Mouse (Mus musculus) forebrain, embryonic 10.5 days (tissue): ENCODE measurements around the gene Nmt2. TPM values are rescaled to one million over a fixed set of nuclear protein-coding genes. Genes with fewer than 3 reads are reported as not detected.

Source experiments
- DNase-seq: peaks from one replicate; pipeline ENCODE4 v3.0.0-alpha.2; 2017; ENCODE audit warnings: low spot score; ENCODE audit errors: extremely low spot score
- H3K27ac ChIP-seq: fragments of 300-500 bp; sonication (generic); 2 replicates; pipeline ENCODE4 v1.5.1; 2016; ENCODE audit warnings: mild to moderate bottlenecking
- H3K27me3 ChIP-seq: fragments of 300-500 bp; sonication (generic); 2 replicates; pipeline ENCODE4 v1.6.1; 2016; ENCODE audit warnings: mild to moderate bottlenecking; ENCODE audit not compliant: poor library complexity, severe bottlenecking
- H3K36me3 ChIP-seq: fragments of 300-500 bp; sonication (generic); replicated peaks from 2 replicates; pipeline ENCODE4 v1.6.1; 2016; ENCODE audit warnings: mild to moderate bottlenecking, moderate library complexity
- H3K4me1 ChIP-seq: fragments of 300-500 bp; sonication (generic); 2 replicates; pipeline ENCODE4 v1.6.1; 2016
- H3K4me3 ChIP-seq: fragments of 300-500 bp; sonication (generic); 2 replicates; pipeline ENCODE4 v1.5.1; 2016; ENCODE audit warnings: mild to moderate bottlenecking, moderate library complexity
- H3K9me3 ChIP-seq: fragments of 300-500 bp; sonication (generic); 2 replicates; pipeline ENCODE4 v1.6.1; 2016; ENCODE audit warnings: mild to moderate bottlenecking, moderate library complexity
- WGBS: fragments of 180-500 bp; shearing (Covaris S2); methylation state at CpG from one replicate; pipeline ENCODE4 v1.1.7; 2016; 5-methylcytosine and 5-hydroxymethylcytosine counted together
- polyA plus RNA-seq: library from polyadenylated mRNA; unstranded; fragments of >200 nt; fragmentation: Nextera tagmentation; extraction: Ambion mirVana; gene quantifications from 2 replicates; pipeline ENCODE4 v1.2.1, GENCODE M21; 2016

The Nmt2 gene
- 63.6 and 64.1 TPM in 2 replicates for polyA plus RNA-seq

GRCm38 (mm10) chr2:3283602-3284472 is at the start of gene Nmt2:
TSS of gene Nmt2 (plus strand) at chr2:3284212.
- Histone ChIP-seq H3K4me3 (peak within 1 kb of the TSS; percentile 83), H3K27ac (peak within 1 kb of the TSS; percentile 91), H3K27me3 (no peaks in the 10 kb centered on the region), H3K9me3 (no peaks in the 10 kb centered on the region), H3K4me1 (peaks cover 26% of the 10 kb centered on the region), H3K36me3 (no peaks in the 10 kb centered on the region)
- DNase-seq, result peak; percentile 100
- WGBS, result under 1% methylated on average over 87 of the region's 88 CpGs

DNA sequence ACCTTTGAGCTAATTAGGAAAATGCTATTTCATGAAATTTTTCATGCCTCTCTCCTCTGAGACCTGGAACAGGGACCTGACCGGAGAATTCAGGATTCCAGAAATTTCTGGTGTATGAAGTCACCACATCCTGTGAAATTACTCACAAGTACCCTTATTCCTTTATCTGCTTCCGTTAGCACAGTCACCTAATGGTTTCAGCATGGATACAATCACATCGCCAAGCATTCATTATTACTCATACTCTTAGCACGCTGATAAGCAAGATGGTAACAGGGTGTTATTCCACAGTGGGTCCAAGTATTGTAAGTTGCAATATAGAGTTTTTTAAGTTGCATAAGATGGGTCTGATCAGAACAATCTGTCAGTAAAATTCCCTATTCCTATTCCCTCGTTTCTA is 44.8 kb upstream of the Nmt2 start:
- no peak for DNase-seq
- Histone ChIP-seq H3K27me3 (no peaks in the 10 kb centered on the region), H3K36me3 (no peaks in the 10 kb centered on the region), H3K4me3 (no peak overlapping the region), H3K9me3 (no peaks in the 10 kb centered on the region), H3K27ac (no peak overlapping the region), H3K4me1 (no peaks in the 10 kb centered on the region)
- 82% methylated on average over 5 of the region's 5 CpGs for WGBS

DNA sequence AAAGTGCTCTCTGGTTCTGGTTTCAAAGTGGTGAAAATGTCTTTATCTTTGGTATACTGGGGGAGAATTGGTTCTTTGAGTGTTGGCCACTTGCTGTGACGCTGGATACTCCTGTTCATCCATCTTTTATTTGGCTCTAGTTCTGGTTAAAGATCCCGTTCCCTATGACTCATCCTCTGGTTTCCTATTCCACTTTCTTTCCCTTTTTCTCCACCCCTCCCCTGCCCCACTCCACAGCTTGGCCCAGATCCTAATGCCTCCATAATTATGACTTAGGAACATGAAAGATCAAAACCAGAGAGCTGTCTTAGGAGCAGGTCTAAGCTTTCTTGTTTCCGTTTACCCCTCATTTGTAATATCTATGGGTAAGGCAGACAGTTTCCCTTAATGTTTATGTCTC is 39.8 kb upstream of the Nmt2 start:
- H3K4me3 ChIP-seq, result no peak overlapping the region
- 87% methylated on average over 3 of the region's 3 CpGs for WGBS
- no peaks in the 10 kb centered on the region for H3K4me1 ChIP-seq
- DNase-seq, result no peak
- no peak overlapping the region for H3K27ac ChIP-seq
- H3K9me3 ChIP-seq, result no peaks in the 10 kb centered on the region
- no peaks in the 10 kb centered on the region for H3K36me3 ChIP-seq
- no peaks in the 10 kb centered on the region for H3K27me3 ChIP-seq

- DNase-seq, result no peak
- 82% methylated on average over 2 of the region's 2 CpGs for WGBS
- Histone ChIP-seq H3K4me3 (no peak overlapping the region), H3K36me3 (no peaks in the 10 kb centered on the region), H3K27me3 (no peaks in the 10 kb centered on the region), H3K27ac (no peak overlapping the region), H3K9me3 (no peaks in the 10 kb centered on the region), H3K4me1 (no peaks in the 10 kb centered on the region)
Observed at GRCm38 (mm10) chr2:3251309-3251708, 32.7 kb upstream of the Nmt2 start.

DNA sequence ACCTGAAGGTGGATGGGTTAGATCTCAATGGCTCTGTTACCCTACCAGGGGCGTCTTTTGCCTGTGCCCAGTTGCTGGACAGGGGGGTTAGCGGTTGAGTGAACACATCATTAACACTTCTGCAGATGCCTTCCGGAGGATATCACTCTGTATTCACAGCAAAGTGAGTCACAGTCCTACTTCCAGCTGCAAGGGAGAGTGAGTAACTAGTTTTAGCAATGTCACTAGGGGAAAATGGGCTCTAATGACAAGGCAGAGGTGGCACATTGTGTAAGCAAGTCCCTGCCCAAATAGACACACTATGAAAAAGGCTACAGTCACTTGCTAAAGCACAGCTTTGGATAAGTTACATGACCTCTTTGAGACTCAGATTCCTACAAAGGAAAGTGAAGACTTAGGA is 17.5 kb upstream of the Nmt2 start:
- Histone ChIP-seq H3K4me1 (no peaks in the 10 kb centered on the region), H3K27ac (no peak overlapping the region), H3K36me3 (no peaks in the 10 kb centered on the region), H3K9me3 (0 out of 2 replicates have a peak, but pooled peaks cover 3% of the 10 kb centered on the region), H3K4me3 (no peak overlapping the region), H3K27me3 (no peaks in the 10 kb centered on the region)
- no peak for DNase-seq
- WGBS, result 83% methylated on average over 3 of the region's 3 CpGs

DNA sequence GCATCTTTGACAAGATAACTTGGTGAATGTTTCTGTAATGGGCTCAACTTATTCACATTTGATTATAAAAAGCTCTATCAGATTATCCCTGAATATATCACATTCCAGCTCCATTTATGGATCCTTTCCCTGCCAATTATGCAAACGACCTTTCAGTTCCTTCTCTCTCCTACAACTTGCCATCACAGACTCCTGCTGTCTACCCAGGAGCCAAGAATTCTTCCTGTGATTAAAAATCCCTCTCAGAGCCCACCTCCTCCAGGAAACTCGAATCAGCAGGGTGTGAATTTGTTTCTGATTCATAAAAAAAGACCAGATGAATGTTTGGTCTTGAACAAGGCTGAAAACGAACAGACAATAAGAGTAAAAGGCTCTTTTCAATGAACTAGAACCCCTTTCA is 16.1 kb upstream of the Nmt2 start:
- H3K9me3 ChIP-seq, result 0 out of 2 replicates have a peak, but pooled peaks cover 3% of the 10 kb centered on the region
- DNase-seq, result no peak
- no peak overlapping the region for H3K27ac ChIP-seq
- no peak overlapping the region for H3K4me3 ChIP-seq
- H3K36me3 ChIP-seq, result no peaks in the 10 kb centered on the region
- 43% methylated on average over 3 of the region's 3 CpGs for WGBS
- H3K27me3 ChIP-seq, result no peaks in the 10 kb centered on the region
- H3K4me1 ChIP-seq, result no peaks in the 10 kb centered on the region

DNA sequence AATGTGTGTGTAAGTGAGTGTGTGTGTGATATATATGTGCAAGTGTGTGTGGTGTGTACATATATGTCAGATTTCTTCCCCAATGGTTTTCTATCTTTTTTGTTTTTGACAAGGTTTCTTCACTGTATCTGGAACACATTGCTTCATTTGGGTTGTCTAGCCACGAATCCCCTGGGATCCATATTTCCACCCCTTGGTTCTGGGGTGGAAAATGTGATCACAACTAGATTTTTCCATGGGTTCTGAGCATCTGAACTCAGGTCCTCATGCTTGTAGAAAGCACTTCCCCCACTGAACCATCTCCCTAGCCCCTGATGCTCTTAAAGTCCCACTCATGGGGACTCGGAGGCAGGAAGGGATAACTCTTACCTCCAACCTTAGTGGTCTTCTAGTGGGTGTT is 10.7 kb upstream of the Nmt2 start:
- no peak overlapping the region for H3K4me3 ChIP-seq
- H3K27ac ChIP-seq, result no peak overlapping the region
- H3K9me3 ChIP-seq, result no peaks in the 10 kb centered on the region
- H3K4me1 ChIP-seq, result no peaks in the 10 kb centered on the region
- no peaks in the 10 kb centered on the region for H3K36me3 ChIP-seq
- 87% methylated on average over 2 of the region's 2 CpGs for WGBS
- DNase-seq, result no peak
- H3K27me3 ChIP-seq, result no peaks in the 10 kb centered on the region

DNA sequence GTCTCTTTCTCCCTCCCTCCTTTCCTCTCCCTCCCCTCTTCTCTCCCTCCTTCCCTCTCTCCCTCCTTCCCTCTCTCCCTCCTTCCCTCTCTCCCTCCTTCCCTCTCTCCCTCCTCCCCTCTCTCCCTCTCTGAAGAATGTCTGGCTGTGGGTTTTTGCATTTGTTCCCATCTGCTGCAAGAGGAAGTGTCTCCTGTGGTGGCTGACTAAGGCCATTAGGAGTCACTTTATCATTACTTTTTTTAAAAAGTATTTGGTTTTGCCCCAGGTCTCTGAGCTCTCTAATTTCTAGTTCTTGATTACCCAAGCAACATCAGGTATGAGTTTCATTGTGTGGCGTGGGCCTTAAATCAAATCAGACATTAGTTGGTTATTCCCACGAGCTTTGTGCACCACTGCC is 7.9 kb upstream of the Nmt2 start:
- Histone ChIP-seq H3K36me3 (no peaks in the 10 kb centered on the region), H3K4me3 (no peak overlapping the region), H3K27ac (no peak overlapping the region), H3K9me3 (no peaks in the 10 kb centered on the region), H3K4me1 (no peaks in the 10 kb centered on the region), H3K27me3 (no peaks in the 10 kb centered on the region)
- DNase-seq, result no peak
- 93% methylated on average over 2 of the region's 2 CpGs for WGBS

- Histone ChIP-seq H3K4me1 (peaks cover 3% of the 10 kb centered on the region), H3K27me3 (no peaks in the 10 kb centered on the region), H3K4me3 (no peak overlapping the region), H3K27ac (no peak overlapping the region), H3K9me3 (no peaks in the 10 kb centered on the region), H3K36me3 (no peaks in the 10 kb centered on the region)
- no peak for DNase-seq
- 90% methylated on average over 7 of the region's 7 CpGs for WGBS
Observed at GRCm38 (mm10) chr2:3277502-3277901, 6.5 kb upstream of the Nmt2 start.

- Histone ChIP-seq H3K4me1 (peaks cover 26% of the 10 kb centered on the region), H3K4me3 (no peak overlapping the region), H3K27me3 (no peaks in the 10 kb centered on the region), H3K9me3 (no peaks in the 10 kb centered on the region), H3K36me3 (no peaks in the 10 kb centered on the region), H3K27ac (no peak overlapping the region)
- no peak for DNase-seq
- 86% methylated on average over 4 of the region's 4 CpGs for WGBS
Observed at GRCm38 (mm10) chr2:3281311-3281710, 2.7 kb upstream of the Nmt2 start.

DNA sequence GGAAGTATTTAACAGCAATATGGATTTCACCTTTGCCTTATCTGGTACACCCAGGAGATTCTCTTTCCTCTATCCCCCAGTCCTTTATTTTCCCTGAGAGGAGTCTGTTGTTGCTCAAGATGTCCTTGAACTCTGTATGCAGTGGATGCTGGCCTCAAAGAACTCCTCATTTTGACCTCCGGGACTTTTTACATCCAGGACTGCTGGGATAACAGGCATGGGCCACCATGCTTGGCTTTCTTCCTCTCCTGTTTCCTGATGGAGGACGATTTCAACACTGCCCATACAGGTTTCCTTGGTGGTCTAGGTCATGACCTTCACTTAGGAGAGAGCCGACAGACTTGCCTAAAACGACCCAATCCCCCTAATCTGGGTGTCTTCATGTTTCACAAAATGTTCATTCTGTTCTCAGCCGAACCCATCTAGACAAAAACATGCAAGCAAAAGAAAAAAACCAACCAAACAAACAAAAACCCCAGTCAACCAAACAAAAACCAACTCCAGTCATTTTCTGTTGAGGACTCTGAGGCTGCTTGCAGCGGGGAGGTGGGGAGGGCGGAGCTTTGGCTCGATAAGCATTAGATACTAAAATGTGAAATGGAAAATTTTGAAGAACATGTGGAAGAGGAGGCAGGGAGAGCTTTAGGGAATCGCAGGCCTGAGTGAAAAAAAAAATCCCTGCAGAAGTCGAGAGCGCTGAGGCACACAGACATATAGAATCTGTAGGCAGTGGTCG is 978 bp upstream of the Nmt2 start:
- Histone ChIP-seq H3K36me3 (no peaks in the 10 kb centered on the region), H3K9me3 (no peaks in the 10 kb centered on the region), H3K4me3 (peak overlapping the region; percentile 83), H3K27me3 (no peaks in the 10 kb centered on the region), H3K4me1 (peaks cover 26% of the 10 kb centered on the region), H3K27ac (peak overlapping the region; percentile 91)
- WGBS, result 10% methylated on average over 12 of the region's 12 CpGs
- peak; percentile 23 for DNase-seq

DNA sequence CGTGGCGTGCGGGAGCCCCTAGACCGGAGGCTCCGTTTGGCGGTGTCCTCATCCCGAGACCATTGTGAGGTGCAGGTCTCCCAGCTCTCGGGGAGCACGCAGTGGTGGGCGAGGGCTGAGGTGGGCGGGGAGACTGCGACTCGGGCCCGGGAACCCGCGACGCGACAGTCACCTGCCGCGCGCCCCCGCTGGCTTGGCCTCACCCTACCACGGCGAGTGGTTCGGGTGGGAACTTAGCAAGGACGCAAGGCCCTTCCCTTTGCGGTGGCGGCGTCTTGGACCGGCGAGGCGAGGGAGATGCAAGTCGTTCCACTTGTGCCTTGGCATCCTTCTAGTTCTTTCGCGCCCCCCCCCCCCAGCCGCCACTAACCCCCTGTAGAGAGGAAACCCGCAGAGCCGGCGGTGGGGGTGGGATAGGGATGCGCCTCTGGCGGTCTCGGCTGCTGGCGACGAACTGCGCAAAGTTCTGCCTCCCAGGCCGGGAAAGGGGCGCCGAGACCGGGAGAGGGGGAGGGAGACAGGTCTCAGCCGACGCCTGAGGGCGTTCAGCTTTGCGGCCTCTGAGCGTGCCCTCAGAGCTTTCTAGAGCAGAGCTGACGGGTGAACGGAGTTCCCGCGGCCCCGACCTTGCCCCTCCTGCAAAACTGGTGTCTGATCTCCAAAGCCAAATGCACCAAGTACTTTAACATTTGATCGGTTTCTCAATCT is 615 bp downstream of the Nmt2 start:
- WGBS, result under 1% methylated on average over 49 of the region's 60 CpGs
- Histone ChIP-seq H3K27me3 (no peaks in the 10 kb centered on the region), H3K36me3 (no peaks in the 10 kb centered on the region), H3K4me1 (peaks cover 26% of the 10 kb centered on the region), H3K4me3 (peak overlapping the region; percentile 83), H3K9me3 (no peaks in the 10 kb centered on the region), H3K27ac (peak overlapping the region; percentile 91)
- peak; percentile 64 for DNase-seq

GRCm38 (mm10) chr2:3285181-3285530 is 1.1 kb downstream of the Nmt2 start:
- WGBS, result 3% methylated on average over 6 of the region's 6 CpGs
- peak overlapping the region; percentile 83 for H3K4me3 ChIP-seq
- H3K9me3 ChIP-seq, result no peaks in the 10 kb centered on the region
- H3K36me3 ChIP-seq, result no peaks in the 10 kb centered on the region
- no peak for DNase-seq
- H3K27me3 ChIP-seq, result no peaks in the 10 kb centered on the region
- H3K4me1 ChIP-seq, result peaks cover 26% of the 10 kb centered on the region
- H3K27ac ChIP-seq, result peak overlapping the region; percentile 91
